Mouse (Mus musculus) liver, embryonic 11.5 days (tissue): ENCODE data around the gene Knl1. TPM values are rescaled to one million over a fixed set of nuclear protein-coding genes. Genes with fewer than 3 reads are reported as not detected.

ENCODE experiments used
- polyA plus RNA-seq: library from polyadenylated mRNA; unstranded; fragments of >200 nt; fragmentation: Nextera tagmentation; extraction: Ambion mirVana; gene quantifications from 2 replicates; pipeline ENCODE4 v1.2.1, GENCODE M21; 2014

Gene Knl1
- polyA plus RNA-seq, 1 experiment from 2014 or later, result 60.7 TPM

Other genes with a start within 250 kb of the Knl1 start
- 127 TPM in 2 replicates for gene Knstrn, start 233.1 kb upstream of the Knl1 start, polyA plus RNA-seq
- gene Ivd, start 185.2 kb upstream of the Knl1 start, polyA plus RNA-seq, result 41.3 and 48.6 TPM in 2 replicates
- gene Bahd1, start 146.7 kb upstream of the Knl1 start, polyA plus RNA-seq, result 1.7 and 1.9 TPM in 2 replicates
- 15.4 and 16.4 TPM in 2 replicates for gene Chst14, start 120.6 kb upstream of the Knl1 start, polyA plus RNA-seq
- gene Ccdc32, start 17.7 kb upstream of the Knl1 start, polyA plus RNA-seq, result 24.8 and 26.5 TPM in 2 replicates
- 7.4 and 7.7 TPM in 2 replicates for gene Rpusd2, start 12.3 kb upstream of the Knl1 start, polyA plus RNA-seq
- gene Rad51, start 65.7 kb downstream of the Knl1 start, polyA plus RNA-seq, result 62.0 and 64.0 TPM in 2 replicates
- 75.7 and 80.6 TPM in 2 replicates for gene Rmdn3, start 109.9 kb downstream of the Knl1 start, polyA plus RNA-seq
- 33.6 and 36.4 TPM in 2 replicates for gene Gchfr, start 120.7 kb downstream of the Knl1 start, polyA plus RNA-seq
- 0.23 and 0.25 TPM in 2 replicates for gene Gm14137, start 127.4 kb downstream of the Knl1 start, polyA plus RNA-seq
- 47.2 and 48.5 TPM in 2 replicates for gene Zfyve19, start 161.5 kb downstream of the Knl1 start, polyA plus RNA-seq
- gene Dnajc17, start 161.7 kb downstream of the Knl1 start, polyA plus RNA-seq, result 16.9 and 18.1 TPM in 2 replicates
- not detected in 2 replicates for gene Ppp1r14d, start 182.8 kb downstream of the Knl1 start, polyA plus RNA-seq
- gene Spint1, start 190.2 kb downstream of the Knl1 start, polyA plus RNA-seq, result 2.3 and 2.5 TPM in 2 replicates
- gene Rhov, start 224.2 kb downstream of the Knl1 start, polyA plus RNA-seq, result 0.38 TPM in 1 of 2 replicates, not detected in the other
- gene Vps18, start 241.6 kb downstream of the Knl1 start, polyA plus RNA-seq, result 13.4 and 14.0 TPM in 2 replicates